Mouse (Mus musculus) embryo, embryonic 11 days (tissue): ENCODE measurements around the gene Tifa.

Source experiments
- DNase-seq: peaks from one replicate; pipeline ENCODE4 v3.0.0-alpha.2; 2015

The Tifa gene

GRCm38 (mm10) chr3:127871575-127871974 is 82.0 kb downstream of the Tifa start:
- DNase-seq = no peak

- peak; percentile 72 for DNase-seq
Measured at GRCm38 (mm10) chr3:127874254-127874883, 84.8 kb downstream of the Tifa start.

GRCm38 (mm10) chr3:127875059-127875458 is 85.5 kb downstream of the Tifa start:
- DNase-seq = no peak

DNA sequence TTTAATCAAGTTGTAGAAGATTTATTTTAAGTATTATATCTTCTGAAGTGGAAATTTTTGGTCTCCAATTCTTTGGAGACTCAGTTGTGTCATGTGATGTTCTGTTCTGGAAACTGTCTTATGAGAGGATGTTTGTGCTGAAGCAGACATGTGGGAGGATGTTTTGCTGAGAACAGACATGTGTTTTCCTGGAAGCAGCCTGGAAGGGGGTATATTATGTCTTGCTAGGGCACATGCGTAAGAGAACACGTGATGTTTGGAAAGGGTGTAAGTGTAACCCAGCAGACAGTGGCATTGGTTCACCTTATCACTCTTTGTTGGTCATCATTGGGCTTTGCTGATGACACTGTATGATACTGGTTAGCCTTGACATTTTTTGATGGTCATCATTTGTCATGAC is 85.9 kb downstream of the Tifa start:
- no peak for DNase-seq

DNA sequence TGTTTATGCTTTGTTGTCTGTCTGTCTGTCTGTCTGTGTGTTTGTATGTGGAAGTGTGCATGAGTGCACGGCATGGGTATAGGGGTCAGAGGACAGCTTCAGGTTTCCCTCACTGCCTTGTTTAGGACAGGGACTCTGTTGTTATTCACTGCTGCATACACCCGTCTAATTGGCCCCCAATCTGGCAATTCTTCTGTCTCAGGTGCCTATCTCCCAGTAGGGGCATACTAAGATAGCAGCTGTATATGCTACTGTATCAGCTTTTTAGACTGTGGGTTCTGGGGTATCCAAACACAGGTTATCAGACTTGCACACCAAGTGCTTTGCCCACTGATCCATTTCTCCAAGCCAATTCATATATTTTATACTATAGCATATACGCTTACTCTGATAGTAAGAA is 90.4 kb downstream of the Tifa start:
- no peak for DNase-seq

DNA sequence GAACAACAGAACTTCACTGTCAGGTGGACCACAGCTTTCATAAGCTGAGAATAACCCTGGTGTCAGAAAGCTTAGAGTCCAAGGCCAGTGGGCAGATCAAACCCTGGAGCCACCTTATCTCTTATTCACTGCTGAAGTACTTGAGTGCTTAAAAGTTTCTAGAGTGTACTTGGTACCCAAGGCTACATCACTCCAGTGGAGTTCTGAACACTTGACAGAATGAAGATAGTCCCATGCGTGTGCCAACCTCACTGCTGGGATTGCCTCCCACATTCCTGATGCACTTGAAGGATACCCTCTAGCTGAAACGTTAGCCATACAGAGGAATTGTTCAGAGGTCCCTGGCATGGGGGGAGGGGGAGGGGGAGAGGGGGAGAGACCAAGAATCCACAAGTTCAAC is 92.1 kb downstream of the Tifa start:
- DNase-seq = no peak
